Mouse (Mus musculus): ENCODE results near the gene 2310034G01Rik.

- TF ChIP-seq CTCF (IDR thresholded peaks at IDR 0.05; ENCODE audit: extremely low read depth, insufficient read length, insufficient replicate concordance, low read depth, low read length) (no peak), POLR2A (IDR thresholded peaks at IDR 0.05; ENCODE audit: low read depth, low read length) (no peak)
Observed at GRCm38 (mm10) chr19:46318586-46319378, 31.3 kb downstream of the 2310034G01Rik start.
